Mouse (Mus musculus) T-helper 2 cell (primary cell): ENCODE data around the gene Ttc5.

Source experiments
- in situ Hi-C: fragments of 300-600 bp; cut with MboI, MseI; formaldehyde crosslinking; loops from one replicate; pipeline ENCODE4 v1.15.1; 2025; ENCODE audit warnings: high pct_unique_total_duplicates

Gene Ttc5

GRCm38 (mm10) chr14:50785251-50785637 is at the start of gene Ttc5:
Gene Ttc5 (minus strand): TSS chr14:50785519.
- in situ Hi-C loops = no loop called here

- in situ Hi-C loops = no loop called here
Observed at GRCm38 (mm10) chr14:50834435-50834834, 49.1 kb upstream of the Ttc5 start.

- in situ Hi-C loops = no loop called here
Observed at GRCm38 (mm10) chr14:50833964-50834363, 48.6 kb upstream of the Ttc5 start.

- in situ Hi-C loops = no loop called here
Observed at GRCm38 (mm10) chr14:50829878-50830277, 44.6 kb upstream of the Ttc5 start.

GRCm38 (mm10) chr14:50826579-50826978 is 41.3 kb upstream of the Ttc5 start:
- in situ Hi-C loops = no loop called here

GRCm38 (mm10) chr14:50824219-50824618 is 38.9 kb upstream of the Ttc5 start:
- in situ Hi-C loops = no loop called here

- in situ Hi-C loops = no loop called here
Observed at GRCm38 (mm10) chr14:50823240-50823639, 37.9 kb upstream of the Ttc5 start.

GRCm38 (mm10) chr14:50813060-50813459 is 27.7 kb upstream of the Ttc5 start:
- in situ Hi-C loops = loop anchor here (10.0 kb wide), 2 partner anchors 52 to 112 kb away; partner anchors contain the start of genes Apex1 and Osgep

- in situ Hi-C loops = loop anchor here (10.0 kb wide), 1 partner anchor 257 kb away; no protein-coding TSS in a partner anchor
Observed at GRCm38 (mm10) chr14:50807487-50808072, 22.3 kb upstream of the Ttc5 start, which contains the start of the genes Ccnb1ip1 and Parp2. Gene Ccnb1ip1 (minus strand): TSS chr14:50807732. Gene Parp2 (plus strand): TSS chr14:50807841.

- in situ Hi-C loops = loop anchor here (10.0 kb wide), 1 partner anchor 258 kb away; no protein-coding TSS in a partner anchor
Observed at GRCm38 (mm10) chr14:50806469-50806868, 21.1 kb upstream of the Ttc5 start.

GRCm38 (mm10) chr14:50804683-50805082 is 19.4 kb upstream of the Ttc5 start:
- in situ Hi-C loops = loop anchor here (10.0 kb wide), 1 partner anchor 260 kb away; no protein-coding TSS in a partner anchor

- in situ Hi-C loops = loop anchor here (10.0 kb wide), 1 partner anchor 262 kb away; no protein-coding TSS in a partner anchor
Observed at GRCm38 (mm10) chr14:50802843-50803562, 17.7 kb upstream of the Ttc5 start.

- in situ Hi-C loops = loop anchor here (10.0 kb wide), 1 partner anchor 262 kb away; no protein-coding TSS in a partner anchor
Observed at GRCm38 (mm10) chr14:50802441-50802840, 17.1 kb upstream of the Ttc5 start.

GRCm38 (mm10) chr14:50799502-50800259 is 14.4 kb upstream of the Ttc5 start:
- in situ Hi-C loops = loop anchor here (10.0 kb wide), 1 partner anchor 265 kb away; no protein-coding TSS in a partner anchor

GRCm38 (mm10) chr14:50798512-50798911 is 13.2 kb upstream of the Ttc5 start:
- in situ Hi-C loops = no loop called here

GRCm38 (mm10) chr14:50796464-50796863 is 11.1 kb upstream of the Ttc5 start:
- in situ Hi-C loops = no loop called here

GRCm38 (mm10) chr14:50795965-50796364 is 10.6 kb upstream of the Ttc5 start:
- in situ Hi-C loops = no loop called here

GRCm38 (mm10) chr14:50795261-50795935 is 10.1 kb upstream of the Ttc5 start:
- in situ Hi-C loops = no loop called here

- in situ Hi-C loops = no loop called here
Observed at GRCm38 (mm10) chr14:50788157-50788556, 2.8 kb upstream of the Ttc5 start.

GRCm38 (mm10) chr14:50784391-50785250 is 698 bp downstream of the Ttc5 start:
- in situ Hi-C loops = no loop called here
